Mouse (Mus musculus) megakaryocyte-erythroid progenitor cell, adult 5-6 weeks (primary cell): Measurements from ENCODE around the gene Aph1c. TPM values are rescaled to one million over a fixed set of nuclear protein-coding genes. Genes with fewer than 3 reads are reported as not detected.
A peak's percentile ranks its signal among the peaks of the same experiment; 100 is the strongest.
"Not testable (repeated sequence)": the region's sequence is repeated elsewhere in the genome, so short reads cannot be mapped to it uniquely, and the experiment has no call there.

Experiments used
- ATAC-seq: replicated peaks from 2 replicates; pipeline ENCODE4 v1.8.0; 2016; ENCODE audit warnings: mild to moderate bottlenecking, inconsistent platforms; ENCODE audit not compliant: severe bottlenecking, poor library complexity, low FRiP score, low TSS enrichment
- total RNA-seq, 2 experiments: library from RNA; stranded (forward) in 1 of 2; stranded (reverse) in 1 of 2; fragments of 200-1000, 215-1000 nt in 1 of 2; fragments of >200 nt in 1 of 2; fragmentation: Nextera tagmentation in 1 of 2; gene quantifications; 2 replicates each; pipeline ENCODE4 v1.2.3; 2014 to 2017

Aph1c gene
- 1.8 TPM in 1 of 2 replicates, not detected in the other for total RNA-seq (2014; fragmentation: Nextera tagmentation)
- total RNA-seq (2017) = 0.50 and 0.80 TPM in 2 replicates

GRCm38 (mm10) chr9:66834318-66835096 lies at the start of gene Aph1c:
TSS of gene Aph1c (minus strand) at chr9:66834726.
- peak; percentile 97 for ATAC-seq

GRCm38 (mm10) chr9:66883500-66883899 lies 49.0 kb upstream of the Aph1c start:
- peak; percentile 46; the same call in 1 of the 2 replicates for ATAC-seq

GRCm38 (mm10) chr9:66882406-66882821 lies 47.9 kb upstream of the Aph1c start:
- no peak for ATAC-seq

GRCm38 (mm10) chr9:66881858-66882257 lies 47.3 kb upstream of the Aph1c start:
- no peak for ATAC-seq

- no peak for ATAC-seq
Observed at GRCm38 (mm10) chr9:66880752-66881151, 46.2 kb upstream of the Aph1c start.

- no peak for ATAC-seq
Observed at GRCm38 (mm10) chr9:66879486-66879885, 45.0 kb upstream of the Aph1c start.

GRCm38 (mm10) chr9:66878899-66879298 lies 44.4 kb upstream of the Aph1c start:
- ATAC-seq = no peak

GRCm38 (mm10) chr9:66876577-66876976 lies 42.1 kb upstream of the Aph1c start:
- no peak for ATAC-seq

GRCm38 (mm10) chr9:66874297-66874696 lies 39.8 kb upstream of the Aph1c start:
- no peak for ATAC-seq

GRCm38 (mm10) chr9:66873531-66873930 lies 39.0 kb upstream of the Aph1c start:
- ATAC-seq = no peak

- not testable (repeated sequence) for ATAC-seq
Observed at GRCm38 (mm10) chr9:66873009-66873408, 38.5 kb upstream of the Aph1c start.

- no peak for ATAC-seq
Observed at GRCm38 (mm10) chr9:66872015-66872727, 37.6 kb upstream of the Aph1c start.

- ATAC-seq = no peak
Observed at GRCm38 (mm10) chr9:66864708-66865107, 30.2 kb upstream of the Aph1c start.

GRCm38 (mm10) chr9:66863456-66863855 lies 28.9 kb upstream of the Aph1c start:
- ATAC-seq = no peak

GRCm38 (mm10) chr9:66862202-66862601 lies 27.7 kb upstream of the Aph1c start:
- ATAC-seq = no peak

- no peak for ATAC-seq
Observed at GRCm38 (mm10) chr9:66861104-66861767, 26.7 kb upstream of the Aph1c start.

GRCm38 (mm10) chr9:66859523-66859922 lies 25.0 kb upstream of the Aph1c start:
- no peak for ATAC-seq

GRCm38 (mm10) chr9:66855865-66856264 lies 21.3 kb upstream of the Aph1c start:
- no peak for ATAC-seq

- no peak for ATAC-seq
Observed at GRCm38 (mm10) chr9:66852592-66852991, 18.1 kb upstream of the Aph1c start.

- no peak for ATAC-seq
Observed at GRCm38 (mm10) chr9:66850966-66851365, 16.4 kb upstream of the Aph1c start.
